Mouse (Mus musculus): Measurements from ENCODE around the gene Catsperz.
"Not testable (repeated sequence)": the region's sequence is repeated elsewhere in the genome, so short reads cannot be mapped to it uniquely, and the experiment has no call there.

Catsperz gene

DNA sequence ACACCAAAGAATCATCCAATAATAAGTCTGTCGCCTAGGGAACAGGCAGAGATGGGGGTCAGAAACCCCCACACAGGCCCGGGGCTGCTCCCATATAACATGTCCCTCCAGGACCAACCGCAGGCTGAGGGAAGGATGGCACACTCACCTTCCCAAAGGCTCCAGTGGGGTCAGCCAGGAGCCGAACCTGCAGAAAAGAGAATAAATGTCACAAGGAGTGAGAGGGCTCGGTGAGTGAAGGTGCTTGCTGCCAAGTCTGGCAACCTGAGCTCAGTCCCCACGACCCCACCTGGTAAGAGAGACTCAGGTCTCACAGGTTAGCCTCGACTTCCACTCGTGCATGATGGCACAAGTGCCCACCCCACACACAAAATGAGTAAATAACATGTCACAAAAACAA lies 18.1 kb downstream of the Catsperz start:
- DNase-seq (ENCODE audit: low spot score): no peak

DNA sequence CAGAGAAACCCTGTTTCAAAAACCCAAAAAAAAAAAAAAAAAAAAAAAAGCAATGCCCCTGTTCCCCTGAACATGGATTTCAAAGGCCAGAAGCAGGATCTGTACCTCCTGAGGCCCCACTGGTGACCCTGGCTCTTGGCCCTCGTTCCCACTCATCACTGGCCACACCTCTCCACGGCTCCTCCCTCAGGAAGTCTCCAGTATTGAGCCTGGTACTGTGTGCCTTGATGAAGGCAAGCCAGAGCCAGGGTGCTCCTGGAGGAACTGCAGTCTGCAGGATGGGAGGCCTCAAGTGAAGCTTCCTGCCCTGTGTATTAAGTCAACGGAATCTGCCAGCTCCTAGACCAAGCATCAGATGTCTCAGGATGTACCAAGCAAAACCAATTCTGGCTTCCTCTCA lies 19.0 kb downstream of the Catsperz start:
- no peak for DNase-seq (ENCODE audit: low spot score)

DNA sequence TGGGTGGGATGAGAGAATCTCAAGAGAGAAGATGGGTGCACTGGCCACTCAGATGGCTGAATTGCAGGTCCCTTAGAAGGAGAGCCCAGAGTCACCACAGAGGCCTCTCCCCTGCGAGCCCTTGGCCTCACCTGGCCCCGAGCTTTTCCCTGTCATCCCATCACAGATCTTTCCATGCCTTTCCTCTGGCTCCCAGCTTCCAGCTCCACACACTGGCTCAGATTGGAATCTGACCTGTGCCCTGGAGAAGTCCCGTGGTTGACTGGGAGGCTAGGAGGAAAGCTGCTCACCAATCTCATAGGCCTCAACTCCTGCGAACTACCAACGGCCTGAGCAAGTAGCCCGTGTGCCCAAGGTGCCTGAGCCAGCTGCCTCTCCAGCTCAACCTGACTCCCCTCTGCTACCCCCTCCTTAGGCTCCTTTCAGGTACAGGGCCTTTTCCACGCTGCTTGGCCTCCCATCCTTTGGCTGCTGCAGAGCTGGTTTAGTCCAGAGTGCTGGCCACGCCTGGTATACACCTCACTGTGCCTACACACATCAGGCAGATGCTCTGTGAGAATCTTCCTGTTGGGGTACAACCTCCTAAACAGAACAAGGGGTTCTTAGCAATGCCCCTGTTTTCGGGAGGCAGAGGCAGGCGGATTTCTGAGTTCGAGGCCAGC lies 19.6 kb downstream of the Catsperz start:
- DNase-seq (ENCODE audit: low spot score): no peak

DNA sequence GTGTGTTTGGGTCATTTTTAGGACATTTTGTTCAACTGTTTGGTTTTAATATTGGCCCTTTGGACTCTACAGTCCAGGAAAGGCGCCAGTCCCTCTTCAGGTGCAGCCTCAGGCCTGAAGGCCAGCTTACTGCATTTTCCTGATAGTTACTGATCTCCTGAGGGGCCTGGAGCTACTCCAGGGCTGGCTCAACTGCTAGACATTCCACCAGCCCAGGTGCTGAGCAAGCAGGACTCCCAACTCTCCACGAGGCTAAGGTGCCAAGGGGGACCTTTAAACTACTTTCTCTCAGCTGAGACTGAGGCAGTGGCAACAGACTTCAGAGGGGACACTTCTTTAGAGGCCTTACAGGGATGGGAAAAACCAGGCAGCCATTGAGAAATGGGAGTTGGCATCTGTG lies 20.3 kb downstream of the Catsperz start:
- no peak for DNase-seq (ENCODE audit: low spot score)

DNA sequence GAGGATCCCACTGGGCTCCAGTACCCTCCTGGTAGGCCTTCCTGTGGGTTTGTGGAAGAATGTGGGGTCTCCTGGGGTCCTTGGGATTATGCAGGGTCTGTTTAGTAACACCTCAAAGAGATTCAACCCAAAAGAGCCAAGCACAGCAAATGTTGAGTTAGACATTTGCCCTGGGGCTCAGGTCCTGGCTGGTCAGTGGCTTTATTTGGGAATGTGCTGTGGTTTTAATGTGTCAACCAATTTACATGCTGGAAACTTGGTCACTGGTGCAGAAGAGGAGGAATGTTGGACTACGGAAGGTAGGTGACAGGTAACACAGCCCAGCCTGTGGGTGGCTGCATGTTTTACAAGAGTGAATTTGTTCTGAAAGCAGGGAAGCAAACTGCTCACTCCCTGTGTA lies 22.1 kb downstream of the Catsperz start:
- no peak for DNase-seq (ENCODE audit: low spot score)

DNA sequence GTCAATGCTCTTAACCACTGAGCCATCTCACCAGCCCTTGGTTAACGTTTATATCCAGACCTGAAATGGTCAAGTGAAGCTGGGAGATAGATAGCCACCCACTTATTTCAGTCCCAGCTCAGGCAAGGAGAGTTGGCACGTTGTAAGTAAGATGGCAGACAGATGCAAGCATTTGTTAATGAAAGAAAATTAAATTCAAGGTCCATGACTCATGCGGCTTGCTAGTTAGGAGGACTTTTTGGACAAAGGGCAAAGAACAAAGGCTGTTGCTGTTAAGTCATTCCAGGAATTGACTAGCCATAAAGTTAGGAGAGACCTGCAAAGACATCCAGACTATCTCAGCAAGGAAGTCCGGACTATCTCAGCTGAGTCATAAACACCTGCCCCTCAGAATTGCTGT lies 25.5 kb downstream of the Catsperz start:
- no peak for DNase-seq (ENCODE audit: low spot score)

DNA sequence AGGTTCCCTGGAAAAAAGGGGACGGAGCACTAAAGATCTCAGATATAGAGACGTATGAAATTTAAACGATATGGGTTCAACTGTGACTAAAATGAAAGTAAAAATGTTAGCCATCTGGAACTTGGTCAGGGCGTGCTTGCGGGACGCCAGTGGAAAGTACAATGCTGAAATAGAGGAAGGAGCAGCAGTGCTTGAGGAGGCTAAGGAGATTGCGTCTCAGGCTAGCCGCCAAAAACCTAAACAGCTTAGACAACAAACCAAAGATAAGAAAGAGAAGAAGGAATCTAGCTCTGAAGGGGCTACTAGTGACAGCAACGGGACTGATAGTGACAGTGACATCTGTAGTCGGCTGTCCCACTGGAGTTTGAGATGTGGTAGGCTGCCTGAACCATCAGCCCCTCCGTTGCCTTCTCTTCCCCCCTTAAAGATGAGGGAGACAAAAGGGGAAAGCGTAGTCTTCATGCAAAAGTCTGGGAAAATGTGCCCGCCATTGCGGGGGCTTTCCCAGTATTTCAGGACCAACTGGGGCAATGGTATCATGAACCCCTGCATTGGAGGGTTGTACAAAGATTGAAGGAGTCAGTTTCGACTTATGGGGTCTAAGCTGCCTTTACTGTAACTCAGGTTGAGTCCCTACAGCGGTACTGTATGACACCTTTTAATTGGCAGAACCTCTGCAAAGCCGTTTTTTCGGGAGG lies 29.4 kb downstream of the Catsperz start:
- not testable (repeated sequence) for DNase-seq (ENCODE audit: low spot score)

DNA sequence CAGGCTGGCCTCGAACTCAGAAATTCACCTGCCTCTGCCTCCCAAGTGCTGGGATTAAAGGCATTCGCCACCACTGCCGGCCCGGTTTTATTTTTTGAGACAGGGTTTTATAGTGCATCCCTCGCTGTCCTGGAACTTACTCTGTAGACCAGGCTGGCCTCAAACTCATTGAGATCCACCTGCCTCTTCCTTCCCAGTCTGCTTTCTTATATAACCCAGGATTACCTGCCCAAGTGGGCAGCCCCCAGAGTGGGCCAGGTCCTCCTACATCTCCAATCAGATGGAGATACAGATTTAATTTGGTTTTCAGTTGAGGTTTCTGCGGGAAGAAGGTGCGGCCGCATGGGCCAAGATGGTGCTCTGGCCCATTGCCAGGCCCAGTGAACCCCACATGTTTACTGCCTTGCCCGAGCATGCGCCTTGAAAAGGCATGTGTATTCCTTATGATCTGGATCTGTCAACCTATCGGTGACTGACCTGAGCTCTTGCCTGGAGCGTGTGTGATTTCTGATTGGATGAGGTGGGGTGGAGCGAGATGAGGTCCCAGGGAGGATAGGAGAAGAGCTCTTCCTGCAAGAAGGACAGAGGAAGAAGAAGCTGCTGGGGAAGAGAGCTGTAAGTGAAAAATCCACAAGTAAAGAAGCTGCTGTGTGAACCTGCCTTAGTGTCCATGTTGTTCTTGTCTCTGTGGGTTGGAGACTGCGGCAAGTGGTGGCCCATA lies 31.3 kb downstream of the Catsperz start:
- no peak for DNase-seq (ENCODE audit: low spot score)

DNA sequence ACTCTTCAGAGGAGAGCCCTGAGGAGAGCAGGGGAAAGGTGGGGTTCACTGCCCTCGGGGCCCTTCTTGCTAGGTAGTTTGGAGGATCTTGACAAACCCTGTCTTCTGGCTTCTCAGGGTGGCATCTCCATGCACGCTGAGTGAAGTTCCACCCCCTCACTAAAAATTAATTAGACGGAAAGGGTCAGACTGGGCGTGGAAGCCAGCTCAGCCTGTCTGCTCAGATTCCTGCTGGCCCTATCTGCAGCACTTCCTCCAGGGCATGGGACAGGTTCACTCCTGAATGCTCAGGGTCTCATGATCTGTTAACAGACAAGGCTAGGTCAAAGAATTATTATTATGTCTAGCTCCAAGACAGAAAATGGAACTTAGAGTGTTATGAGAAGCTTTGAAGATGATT lies 32.7 kb downstream of the Catsperz start:
- DNase-seq (ENCODE audit: low spot score): no peak

DNA sequence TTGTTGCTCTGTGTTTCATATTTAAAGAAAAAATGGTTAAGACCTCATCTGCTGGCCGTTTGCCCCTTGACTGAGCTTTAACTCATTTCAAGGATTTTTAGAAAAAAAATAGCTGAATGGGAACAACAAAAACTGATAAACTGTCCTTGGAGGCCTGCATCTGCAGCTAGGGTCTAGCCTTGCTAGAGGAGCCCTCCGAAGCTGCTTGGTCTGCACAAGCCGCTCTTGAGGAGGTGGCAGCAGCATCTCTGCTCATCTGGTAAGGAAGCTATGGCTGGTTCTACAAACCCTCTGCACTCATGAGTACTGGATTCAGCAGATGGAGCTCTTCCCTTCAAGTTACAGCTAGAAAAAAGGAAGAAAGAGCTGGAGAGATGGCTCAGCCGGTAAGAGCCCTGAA lies 47.2 kb downstream of the Catsperz start:
- no peak for DNase-seq (ENCODE audit: low spot score)

DNA sequence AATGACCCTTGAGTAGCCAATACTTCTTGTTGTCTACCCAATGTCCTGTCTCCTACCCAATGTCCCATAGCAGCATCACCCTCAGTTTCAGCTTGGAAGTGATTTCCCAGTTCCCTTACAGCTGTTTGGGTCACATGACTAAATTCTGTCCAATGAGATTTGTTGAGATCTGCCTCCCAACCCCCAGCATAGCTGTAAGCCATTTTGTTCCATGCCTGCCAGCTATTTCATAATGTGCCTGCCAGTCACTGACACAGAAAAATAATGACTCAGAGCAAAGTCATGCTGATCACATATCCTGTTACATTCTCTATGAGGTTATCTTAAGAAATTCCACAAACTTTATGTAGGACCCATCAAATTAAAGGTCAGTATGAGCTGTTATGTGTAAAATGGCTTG lies 48.4 kb downstream of the Catsperz start:
- DNase-seq (ENCODE audit: low spot score): no peak

DNA sequence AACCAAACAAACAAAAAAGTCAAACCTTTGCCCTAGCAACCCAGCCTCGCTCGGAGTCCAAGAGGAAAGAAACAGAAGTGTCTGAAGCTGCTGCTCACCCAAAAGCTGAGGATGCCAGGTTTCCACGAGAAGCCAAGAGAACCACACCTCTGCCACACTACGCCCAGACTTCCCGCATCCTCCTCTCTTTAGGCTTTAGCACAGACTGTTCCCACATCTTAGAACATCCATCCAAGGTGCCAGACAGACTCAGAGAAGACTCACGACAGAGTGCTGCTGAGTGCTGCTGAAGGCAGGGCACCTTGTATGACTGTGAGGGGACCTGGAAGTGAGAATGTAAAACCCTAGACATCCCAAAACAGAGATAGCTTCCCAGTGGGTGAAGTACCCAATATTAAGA lies 49.3 kb downstream of the Catsperz start:
- DNase-seq (ENCODE audit: low spot score): no peak

DNA sequence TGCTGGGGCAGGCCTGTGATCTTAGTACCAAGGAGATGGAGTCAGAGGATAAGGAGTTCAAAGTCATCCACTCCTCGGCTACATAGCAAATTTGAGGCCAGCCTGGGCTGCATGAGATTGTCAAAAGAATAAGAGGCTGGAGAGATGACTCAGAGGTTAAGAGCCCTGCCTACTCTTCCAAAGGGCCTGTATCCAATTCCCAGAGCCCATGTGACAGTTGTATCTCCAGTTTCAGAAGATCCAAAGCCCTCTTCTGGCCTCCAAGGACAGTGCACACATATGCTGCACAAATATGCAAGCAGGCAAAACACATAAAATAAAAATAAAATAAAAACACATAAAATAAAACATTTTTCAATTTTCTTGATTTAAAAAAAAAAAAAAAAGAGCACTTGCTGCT lies 50.9 kb downstream of the Catsperz start:
- DNase-seq (ENCODE audit: low spot score): no peak

DNA sequence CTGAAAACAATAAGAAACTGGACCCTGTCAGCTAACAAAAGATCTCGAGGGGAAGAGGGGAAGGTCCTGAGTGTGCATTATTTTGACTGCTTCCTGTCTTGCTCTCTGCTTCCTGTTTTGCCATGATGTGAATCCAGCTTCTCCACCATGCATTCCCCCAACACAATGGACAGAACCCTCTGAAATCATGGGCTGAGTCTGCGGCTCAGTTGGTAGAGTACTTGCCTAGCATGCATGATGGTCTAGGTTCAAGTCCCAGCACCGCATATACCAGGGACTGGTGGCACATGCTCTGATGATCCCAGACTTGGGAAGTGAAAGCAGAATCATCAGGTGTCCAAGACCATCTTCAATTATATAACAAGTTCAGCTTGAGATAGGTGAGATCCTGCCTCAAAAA lies 52.5 kb downstream of the Catsperz start:
- DNase-seq (ENCODE audit: low spot score): no peak
